Mouse (Mus musculus) midbrain, embryonic 15.5 days (tissue): ENCODE data around the gene Trat1. TPM values are rescaled to one million over a fixed set of nuclear protein-coding genes. Genes with fewer than 3 reads are reported as not detected.

Source experiments
- ATAC-seq: fragments of 200-750 bp; cut with Nextera tagmentation; replicated peaks from 2 replicates; pipeline ENCODE4 v1.8.0; 2017; ENCODE audit warnings: moderate TSS enrichment
- H3K27ac ChIP-seq: fragments of 300-500 bp; sonication (generic); 2 replicates; pipeline ENCODE4 v1.5.1; 2015; ENCODE audit warnings: mild to moderate bottlenecking, inconsistent platforms
- H3K27me3 ChIP-seq: fragments of 300-500 bp; sonication (generic); replicated peaks from 2 replicates; pipeline ENCODE4 v1.6.1; 2015; ENCODE audit warnings: inconsistent platforms
- H3K36me3 ChIP-seq: fragments of 300-500 bp; sonication (generic); replicated peaks from 2 replicates; pipeline ENCODE4 v1.6.1; 2015; ENCODE audit warnings: inconsistent platforms
- H3K4me1 ChIP-seq: fragments of 300-500 bp; sonication (generic); 2 replicates; pipeline ENCODE4 v1.6.1; 2015; ENCODE audit warnings: inconsistent platforms
- H3K4me2 ChIP-seq: fragments of 300-500 bp; sonication (generic); 2 replicates; pipeline ENCODE4 v1.6.1; 2015; ENCODE audit warnings: inconsistent platforms, mild to moderate bottlenecking, moderate library complexity
- H3K4me3 ChIP-seq: fragments of 300-500 bp; sonication (generic); 2 replicates; pipeline ENCODE4 v1.5.1; 2015; ENCODE audit warnings: mild to moderate bottlenecking, inconsistent platforms
- H3K9ac ChIP-seq: fragments of 300-500 bp; sonication (generic); 2 replicates; pipeline ENCODE4 v1.6.1; 2015; ENCODE audit warnings: mild to moderate bottlenecking, inconsistent platforms
- H3K9me3 ChIP-seq: fragments of 300-500 bp; sonication (generic); 2 replicates; pipeline ENCODE4 v1.6.1; 2016; ENCODE audit warnings: inconsistent platforms
- WGBS: fragments of 180-500 bp; shearing (Covaris S2); methylation state at CpG from one replicate; pipeline ENCODE4 v1.1.7; 2015; ENCODE audit warnings: mixed read lengths; 5-methylcytosine and 5-hydroxymethylcytosine counted together
- polyA plus RNA-seq: library from polyadenylated mRNA; unstranded; fragments of >200 nt; fragmentation: Nextera tagmentation; extraction: Ambion mirVana; gene quantifications from 2 replicates; pipeline ENCODE4 v1.2.1, GENCODE M21; 2015

Gene Trat1
- polyA plus RNA-seq: not detected in 2 replicates

- ATAC-seq: no peak
- H3K9ac ChIP-seq: no peak within 1 kb of the TSS
- H3K36me3 ChIP-seq: no peaks in the 10 kb centered on the region
- H3K9me3 ChIP-seq: no peaks in the 10 kb centered on the region
- H3K4me2 ChIP-seq: no peak within 1 kb of the TSS
- 82% methylated on average over 3 of the region's 3 CpGs for WGBS
- H3K4me1 ChIP-seq: no peaks in the 10 kb centered on the region
- no peak within 1 kb of the TSS for H3K27ac ChIP-seq
- H3K27me3 ChIP-seq: no peaks in the 10 kb centered on the region
- no peak within 1 kb of the TSS for H3K4me3 ChIP-seq
Measured at GRCm38 (mm10) chr16:48771971-48772445, at the start of gene Trat1. Gene Trat1, minus strand, starts transcription at chr16:48772021.

- 92% methylated on average over 6 of the region's 6 CpGs for WGBS
- Histone ChIP-seq H3K4me3 (no peak overlapping the region), H3K27ac (no peak overlapping the region), H3K27me3 (no peaks in the 10 kb centered on the region), H3K9me3 (no peaks in the 10 kb centered on the region), H3K9ac (no peak overlapping the region), H3K36me3 (no peaks in the 10 kb centered on the region), H3K4me2 (no peak overlapping the region), H3K4me1 (no peaks in the 10 kb centered on the region)
- no peak for ATAC-seq
Measured at GRCm38 (mm10) chr16:48818524-48818923, 46.7 kb upstream of the Trat1 start.

GRCm38 (mm10) chr16:48816695-48817094, 44.9 kb upstream of the Trat1 start, which contains the start of gene Retnlb:
Gene Retnlb, plus strand, starts transcription at chr16:48816856.
- 98% methylated on average over 2 of the region's 2 CpGs for WGBS

GRCm38 (mm10) chr16:48811881-48812436, 40.1 kb upstream of the Trat1 start:
- H3K4me1 ChIP-seq: no peaks in the 10 kb centered on the region
- 93% methylated on average over 7 of the region's 7 CpGs for WGBS

More at GRCm38 (mm10) chr16:48816695-48817094, 44.9 kb upstream of the Trat1 start, which contains the start of gene Retnlb:
- no peaks in the 10 kb centered on the region for H3K9me3 ChIP-seq
- H3K4me3 ChIP-seq: no peak within 1 kb of the TSS
- no peak within 1 kb of the TSS for H3K4me2 ChIP-seq
- H3K9ac ChIP-seq: no peak within 1 kb of the TSS
- ATAC-seq: no peak
- H3K4me1 ChIP-seq: no peaks in the 10 kb centered on the region
- H3K27ac ChIP-seq: no peak within 1 kb of the TSS
- no peaks in the 10 kb centered on the region for H3K27me3 ChIP-seq
- no peaks in the 10 kb centered on the region for H3K36me3 ChIP-seq

GRCm38 (mm10) chr16:48809374-48809773, 37.6 kb upstream of the Trat1 start:
- H3K9ac ChIP-seq: no peak overlapping the region
- no peaks in the 10 kb centered on the region for H3K9me3 ChIP-seq
- no peaks in the 10 kb centered on the region for H3K36me3 ChIP-seq
- H3K4me2 ChIP-seq: no peak overlapping the region
- ATAC-seq: no peak
- 71% methylated on average over 2 of the region's 2 CpGs for WGBS
- H3K27me3 ChIP-seq: no peaks in the 10 kb centered on the region
- no peak overlapping the region for H3K4me3 ChIP-seq
- H3K27ac ChIP-seq: no peak overlapping the region
- H3K4me1 ChIP-seq: no peaks in the 10 kb centered on the region

More at GRCm38 (mm10) chr16:48811881-48812436, 40.1 kb upstream of the Trat1 start:
- no peak for ATAC-seq
- no peaks in the 10 kb centered on the region for H3K27me3 ChIP-seq
- H3K27ac ChIP-seq: no peak overlapping the region
- H3K9me3 ChIP-seq: no peaks in the 10 kb centered on the region
- H3K4me3 ChIP-seq: no peak overlapping the region
- H3K9ac ChIP-seq: no peak overlapping the region
- H3K36me3 ChIP-seq: no peaks in the 10 kb centered on the region
- no peak overlapping the region for H3K4me2 ChIP-seq

GRCm38 (mm10) chr16:48806521-48806920, 34.7 kb upstream of the Trat1 start:
- ATAC-seq: no peak
- no peak overlapping the region for H3K4me2 ChIP-seq
- no peak overlapping the region for H3K27ac ChIP-seq
- H3K9me3 ChIP-seq: no peaks in the 10 kb centered on the region
- no peaks in the 10 kb centered on the region for H3K36me3 ChIP-seq
- 87% methylated on average over 1 of the region's 1 CpGs for WGBS
- no peak overlapping the region for H3K9ac ChIP-seq
- no peak overlapping the region for H3K4me3 ChIP-seq
- no peaks in the 10 kb centered on the region for H3K27me3 ChIP-seq
- no peaks in the 10 kb centered on the region for H3K4me1 ChIP-seq

- no peak overlapping the region for H3K4me3 ChIP-seq
- 85% methylated on average over 1 of the region's 1 CpGs for WGBS
- no peak overlapping the region for H3K4me2 ChIP-seq
- H3K4me1 ChIP-seq: no peaks in the 10 kb centered on the region
- no peaks in the 10 kb centered on the region for H3K27me3 ChIP-seq
- H3K27ac ChIP-seq: no peak overlapping the region
- no peaks in the 10 kb centered on the region for H3K9me3 ChIP-seq
- no peak overlapping the region for H3K9ac ChIP-seq
- H3K36me3 ChIP-seq: no peaks in the 10 kb centered on the region
- no peak for ATAC-seq
Measured at GRCm38 (mm10) chr16:48805412-48805811, 33.6 kb upstream of the Trat1 start.

- ATAC-seq: no peak
- Histone ChIP-seq H3K27ac (no peak overlapping the region), H3K4me2 (no peak overlapping the region), H3K4me3 (no peak overlapping the region), H3K9ac (no peak overlapping the region), H3K9me3 (no peaks in the 10 kb centered on the region), H3K36me3 (no peaks in the 10 kb centered on the region), H3K4me1 (no peaks in the 10 kb centered on the region), H3K27me3 (no peaks in the 10 kb centered on the region)
- WGBS: 96% methylated on average over 2 of the region's 2 CpGs
Measured at GRCm38 (mm10) chr16:48800906-48801305, 29.1 kb upstream of the Trat1 start.

GRCm38 (mm10) chr16:48799470-48799869, 27.6 kb upstream of the Trat1 start:
- H3K27me3 ChIP-seq: no peaks in the 10 kb centered on the region
- H3K36me3 ChIP-seq: no peaks in the 10 kb centered on the region
- no peak overlapping the region for H3K4me3 ChIP-seq
- no peak overlapping the region for H3K27ac ChIP-seq
- 81% methylated on average over 3 of the region's 3 CpGs for WGBS
- no peak for ATAC-seq
- H3K9me3 ChIP-seq: no peaks in the 10 kb centered on the region
- H3K4me1 ChIP-seq: no peaks in the 10 kb centered on the region
- H3K4me2 ChIP-seq: no peak overlapping the region
- no peak overlapping the region for H3K9ac ChIP-seq

- 77% methylated on average over 3 of the region's 3 CpGs for WGBS
- Histone ChIP-seq H3K27ac (no peak overlapping the region), H3K27me3 (no peaks in the 10 kb centered on the region), H3K4me1 (no peaks in the 10 kb centered on the region), H3K4me3 (no peak overlapping the region), H3K9ac (no peak overlapping the region), H3K36me3 (no peaks in the 10 kb centered on the region), H3K9me3 (no peaks in the 10 kb centered on the region), H3K4me2 (no peak overlapping the region)
- ATAC-seq: no peak
Measured at GRCm38 (mm10) chr16:48798285-48798684, 26.5 kb upstream of the Trat1 start.

- Histone ChIP-seq H3K27ac (no peak overlapping the region), H3K27me3 (no peaks in the 10 kb centered on the region), H3K36me3 (no peaks in the 10 kb centered on the region), H3K9ac (no peak overlapping the region), H3K4me2 (no peak overlapping the region), H3K4me3 (no peak overlapping the region), H3K9me3 (no peaks in the 10 kb centered on the region), H3K4me1 (no peaks in the 10 kb centered on the region)
- ATAC-seq: no peak
- 83% methylated on average over 4 of the region's 4 CpGs for WGBS
Measured at GRCm38 (mm10) chr16:48788704-48789185, 16.9 kb upstream of the Trat1 start.

GRCm38 (mm10) chr16:48786258-48786657, 14.4 kb upstream of the Trat1 start:
- Histone ChIP-seq H3K4me1 (no peaks in the 10 kb centered on the region), H3K9me3 (no peaks in the 10 kb centered on the region), H3K4me2 (no peak overlapping the region), H3K36me3 (no peaks in the 10 kb centered on the region), H3K27me3 (no peaks in the 10 kb centered on the region), H3K27ac (no peak overlapping the region), H3K4me3 (no peak overlapping the region), H3K9ac (no peak overlapping the region)
- WGBS: 83% methylated on average over 3 of the region's 3 CpGs
- ATAC-seq: no peak

- Histone ChIP-seq H3K4me2 (no peak overlapping the region), H3K27me3 (no peaks in the 10 kb centered on the region), H3K27ac (no peak overlapping the region), H3K36me3 (no peaks in the 10 kb centered on the region), H3K4me3 (no peak overlapping the region), H3K9me3 (no peaks in the 10 kb centered on the region), H3K4me1 (no peaks in the 10 kb centered on the region), H3K9ac (no peak overlapping the region)
- WGBS: 64% methylated on average over 2 of the region's 2 CpGs
- no peak for ATAC-seq
Measured at GRCm38 (mm10) chr16:48777254-48777653, 5.4 kb upstream of the Trat1 start.
